Mouse (Mus musculus) spleen, postnatal 4 days (tissue): ENCODE measurements around the gene Gfap.

Experiments
- DNase-seq, 2 experiments: peaks; one replicate each; pipeline ENCODE4 v3.0.0; 2022; ENCODE audit warnings: low spot score in 2 of 2

The Gfap gene

DNA sequence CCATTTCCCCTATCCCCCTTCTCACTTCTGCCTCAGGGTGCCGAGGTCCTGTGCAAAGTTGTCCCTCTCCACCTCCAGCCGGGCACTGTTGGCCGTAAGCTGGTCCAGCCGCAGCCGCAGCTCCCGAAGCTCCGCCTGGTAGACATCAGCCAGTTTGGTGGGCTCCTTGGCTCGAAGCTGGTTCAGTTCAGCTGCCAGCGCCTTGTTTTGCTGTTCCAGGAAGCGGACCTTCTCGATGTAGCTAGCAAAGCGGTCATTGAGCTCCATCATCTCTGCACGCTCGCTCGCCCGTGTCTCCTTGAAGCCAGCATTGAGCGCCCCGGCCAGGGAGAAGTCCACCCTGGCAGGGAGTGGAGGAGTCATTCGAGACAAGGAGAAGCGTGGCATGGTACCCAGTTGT lies 4.1 kb downstream of the Gfap start:
- no peak for DNase-seq

DNA sequence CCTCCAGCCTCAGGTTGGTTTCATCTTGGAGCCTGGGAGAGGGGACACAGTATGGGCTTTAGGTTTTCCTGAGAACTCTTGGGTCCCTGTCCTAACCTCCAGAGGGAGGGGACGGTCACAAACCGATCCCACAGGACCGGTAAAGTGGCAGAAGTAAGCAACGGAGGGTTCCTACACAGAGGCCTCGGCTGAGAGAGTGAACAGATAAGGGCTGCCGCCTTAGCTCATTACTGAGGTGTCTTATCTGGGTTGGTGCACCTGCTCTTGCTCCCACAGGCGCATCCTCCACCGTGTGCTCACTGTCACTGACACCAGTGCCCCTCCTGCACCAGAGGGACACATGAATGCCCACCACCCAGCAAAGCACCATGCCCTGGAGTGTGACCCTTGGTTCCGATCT lies 4.9 kb downstream of the Gfap start:
- DNase-seq: peak; percentile 73 to 81

DNA sequence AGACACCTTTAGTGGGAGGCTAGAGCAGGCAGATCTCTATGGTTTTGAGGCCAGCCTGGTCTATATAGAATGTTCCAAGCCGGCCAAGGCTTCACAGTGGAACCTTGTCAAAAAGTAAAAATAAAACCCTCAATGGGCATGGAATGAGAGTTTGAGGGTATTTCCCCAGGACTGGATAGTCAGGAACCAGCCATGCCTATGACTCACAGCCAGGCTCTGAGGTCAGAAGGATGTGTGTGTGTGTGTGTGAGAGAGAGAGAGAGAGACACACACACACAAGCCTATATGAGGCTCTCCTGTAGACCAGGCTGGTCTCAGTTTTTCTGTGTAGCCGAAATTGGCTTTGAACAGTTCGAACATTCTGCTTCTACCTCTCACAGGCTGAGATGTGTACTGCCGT lies 6.0 kb downstream of the Gfap start:
- DNase-seq: no peak

DNA sequence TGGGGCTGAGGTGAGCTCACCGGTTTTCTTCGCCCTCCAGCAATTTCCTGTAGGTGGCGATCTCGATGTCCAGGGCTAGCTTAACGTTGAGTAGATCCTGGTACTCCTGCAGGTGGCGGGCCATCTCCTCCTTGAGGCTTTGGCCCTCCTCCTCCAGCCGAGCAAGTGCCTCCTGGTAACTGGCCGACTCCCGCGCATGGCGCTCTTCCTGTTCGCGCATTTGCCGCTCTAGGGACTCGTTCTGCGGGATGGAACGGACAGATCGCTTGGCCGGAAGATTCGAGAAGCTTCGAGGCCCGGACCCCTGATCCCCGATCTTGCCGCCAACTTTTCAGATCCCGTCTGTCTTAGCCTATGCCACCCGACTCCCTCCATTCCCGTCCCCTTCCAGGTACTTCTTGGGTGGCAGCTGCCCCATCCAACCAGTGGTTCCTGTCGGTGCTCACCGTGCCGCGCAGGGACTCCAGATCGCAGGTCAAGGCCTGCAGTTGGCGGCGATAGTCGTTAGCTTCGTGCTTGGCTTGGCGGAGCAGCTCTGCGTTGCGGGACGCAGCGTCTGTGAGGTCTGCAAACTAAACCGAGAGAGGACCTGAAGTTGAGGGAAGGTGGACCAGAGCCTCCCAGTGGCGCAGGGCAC lies 7.6 kb downstream of the Gfap start:
- DNase-seq: peak; percentile 85 to 88

DNA sequence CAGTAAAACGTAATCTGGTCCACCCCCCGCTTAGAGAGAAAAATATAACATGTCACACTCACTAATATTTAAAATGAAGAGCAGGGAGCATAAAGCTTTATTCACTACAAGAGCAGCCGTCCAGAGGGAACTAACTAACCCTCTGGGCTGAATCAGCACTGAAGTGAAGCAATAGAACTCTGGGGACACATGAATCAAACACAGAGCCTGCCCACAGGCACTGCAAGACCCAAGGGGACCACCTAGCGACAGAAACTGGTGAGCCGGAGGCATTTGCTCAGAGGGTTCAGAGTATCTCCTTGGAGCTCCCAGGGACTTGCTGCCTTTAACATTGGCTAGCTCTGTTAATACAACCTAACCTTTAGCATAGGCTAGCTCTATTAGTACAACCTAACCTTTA lies 10.6 kb downstream of the Gfap start:
- DNase-seq: no peak

DNA sequence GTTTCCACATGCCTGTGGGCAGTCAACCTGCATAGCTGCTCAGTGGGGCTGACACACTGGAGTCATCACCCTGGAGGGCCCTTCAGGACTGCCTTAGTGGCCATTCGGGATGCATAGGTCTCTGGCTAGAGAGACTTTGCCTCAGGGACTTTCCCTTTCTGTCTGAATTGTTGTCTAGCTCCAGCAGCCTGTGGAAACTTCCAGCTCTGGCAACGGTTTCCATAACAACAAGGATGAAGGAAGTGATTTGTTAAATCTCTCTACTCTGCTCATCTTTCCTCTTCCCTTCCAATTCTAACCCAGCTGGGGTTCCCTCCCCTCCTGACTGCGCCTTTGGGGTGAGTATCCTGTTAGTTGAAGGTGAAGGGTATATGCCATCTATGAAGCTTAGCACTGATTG lies 12.6 kb downstream of the Gfap start:
- no peak for DNase-seq

DNA sequence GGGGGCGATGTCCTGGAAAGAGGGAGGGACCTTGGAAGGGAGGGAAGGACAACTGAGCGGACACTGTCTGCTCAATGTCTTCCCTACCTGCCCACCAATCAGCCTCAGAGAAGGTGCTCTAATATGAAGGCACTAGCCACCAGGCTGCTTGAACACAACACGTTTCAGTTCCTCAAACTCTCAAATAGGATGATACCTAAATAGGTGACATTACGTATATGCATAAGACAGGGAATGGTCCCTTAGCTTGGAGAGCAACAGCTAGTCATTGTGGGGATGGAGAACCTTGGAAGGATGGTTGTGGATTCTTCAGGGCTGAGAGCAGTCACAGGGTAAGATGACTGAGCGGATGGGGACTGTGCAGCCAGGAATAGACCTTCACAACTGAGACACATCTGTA lies 13.3 kb downstream of the Gfap start:
- DNase-seq: no peak

DNA sequence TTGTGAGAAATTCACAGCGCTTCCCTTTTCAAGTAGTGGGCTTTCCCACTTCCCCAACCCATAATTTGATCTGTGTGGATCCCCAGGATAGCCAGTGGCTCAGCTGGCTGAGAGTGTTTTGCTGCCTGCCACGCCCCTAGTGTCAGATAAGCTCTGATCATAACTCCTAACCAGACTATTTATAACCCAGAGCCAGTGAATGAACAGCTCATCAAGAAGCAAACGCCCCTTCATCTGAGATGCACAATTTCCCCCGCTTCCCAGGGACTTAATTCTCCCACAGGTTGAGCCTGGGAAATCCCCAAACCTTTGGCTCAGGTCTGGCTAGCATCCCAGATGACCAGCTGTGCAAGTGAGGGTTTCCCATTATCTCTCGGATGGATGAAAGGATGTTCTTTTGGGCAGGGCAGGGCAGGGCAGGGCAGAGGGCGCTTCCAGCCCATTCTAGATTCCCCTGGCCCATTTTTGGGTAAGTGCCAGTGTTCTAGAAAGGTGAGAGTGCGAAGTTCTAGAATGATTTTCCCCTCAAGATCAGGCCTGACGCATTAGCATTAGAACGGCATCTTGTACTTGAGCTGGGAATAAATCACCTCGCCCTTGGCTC lies 16.0 kb downstream of the Gfap start, which contains the start of gene Fam187a:
Gene Fam187a, plus strand, starts transcription at position 554 of the 604 bp plus-strand sequence.
- DNase-seq: no peak

DNA sequence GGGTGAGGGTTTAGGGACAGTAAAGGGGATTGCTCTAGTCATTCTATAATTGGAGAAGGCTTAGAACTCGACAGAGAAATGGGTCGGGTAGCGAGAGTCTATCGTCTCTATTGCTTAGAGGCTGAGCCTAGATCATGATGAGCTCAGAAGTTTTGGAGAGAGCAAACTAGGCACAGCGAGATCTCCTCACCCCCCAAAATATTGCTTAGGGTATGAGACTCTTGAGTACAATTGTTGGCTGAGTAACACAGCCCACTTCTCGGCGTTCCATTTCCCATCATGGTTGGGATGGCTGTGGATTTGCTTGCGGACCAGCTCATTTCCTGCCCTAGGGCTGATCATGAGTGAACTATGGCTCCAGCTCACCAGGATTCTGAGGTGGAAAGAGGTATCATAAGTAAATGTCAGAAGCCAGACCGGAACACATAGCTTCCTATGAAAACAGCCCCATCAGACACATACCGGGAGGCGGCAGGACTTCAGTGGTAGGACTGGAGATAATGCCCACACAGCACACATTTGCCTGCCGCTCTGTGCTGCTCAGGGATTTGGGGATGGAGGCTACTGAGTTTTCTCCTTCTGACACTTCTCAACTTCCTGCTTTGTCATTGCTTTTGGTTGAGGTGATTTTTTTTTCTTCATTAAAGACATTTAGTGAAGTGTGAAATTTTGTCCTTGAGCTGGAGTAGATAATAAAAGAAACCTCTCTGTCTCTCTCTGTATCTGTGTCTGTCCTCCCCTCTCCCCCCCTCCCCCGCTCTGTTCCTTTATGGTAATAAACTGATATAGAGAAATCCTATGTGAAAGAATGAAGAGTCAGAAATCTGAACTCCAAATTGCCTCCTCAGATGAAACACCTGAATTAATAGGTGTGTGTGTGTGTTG lies 19.2 kb downstream of the Gfap start:
- DNase-seq: no peak

DNA sequence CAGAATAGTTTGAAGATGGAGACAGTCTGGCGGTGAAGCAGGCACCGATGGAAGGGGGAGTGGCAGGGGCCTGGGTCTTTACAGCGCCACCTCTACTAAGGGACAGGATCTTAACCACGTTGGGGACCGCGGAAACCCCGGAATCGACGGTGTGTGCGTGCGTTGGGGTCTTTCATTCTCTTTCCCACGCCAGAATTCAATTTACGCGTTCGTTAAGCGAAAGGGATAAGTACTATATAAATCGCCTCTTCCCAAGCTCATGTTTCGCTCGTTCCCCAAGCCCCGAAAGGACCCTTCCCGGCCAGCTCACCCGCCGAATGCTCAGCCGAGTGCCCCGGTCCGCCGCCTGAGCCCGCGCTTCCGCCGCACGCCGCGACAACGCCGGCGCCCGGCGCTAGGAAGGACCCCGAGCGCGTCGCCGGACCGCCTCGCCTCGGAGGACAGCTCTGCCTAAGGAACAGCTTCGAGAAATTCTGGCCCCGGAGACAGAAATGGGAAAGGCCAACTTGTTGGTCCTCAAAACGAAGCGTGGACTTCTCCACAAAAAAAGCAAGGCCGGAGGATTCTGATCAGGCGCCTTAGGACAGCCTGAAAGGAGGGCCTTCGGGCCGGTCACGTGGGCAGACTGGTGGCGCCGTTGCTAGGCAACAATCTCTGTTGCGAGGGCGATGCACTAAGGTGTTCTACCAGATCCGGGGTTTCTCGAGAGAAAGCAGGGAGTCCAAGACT lies 20.0 kb downstream of the Gfap start, which contains the start of the genes Eftud2 and Ccdc103:
Gene Eftud2, minus strand, starts transcription at position 401 of the 729 bp plus-strand sequence.
Gene Ccdc103, plus strand, starts transcription at position 620 of the 729 bp plus-strand sequence.
- peak; percentile 93 to 96 for DNase-seq

DNA sequence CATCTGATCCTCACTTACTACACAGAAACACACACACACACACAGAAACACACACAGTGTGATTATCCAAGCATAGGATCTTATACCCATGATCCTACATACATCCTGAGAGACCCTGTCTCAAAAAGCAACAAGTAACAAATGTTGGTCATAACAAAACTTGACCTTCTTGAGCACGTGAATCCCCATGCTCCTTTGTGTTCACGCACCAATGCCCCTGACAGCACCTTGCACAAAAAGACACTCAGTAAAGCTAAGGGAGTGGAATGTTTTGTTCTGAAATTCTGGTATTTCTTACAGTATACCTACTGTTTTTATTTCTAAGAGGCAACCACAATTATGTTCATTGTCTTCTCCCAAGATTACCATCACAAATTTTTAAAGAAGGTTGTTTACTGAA lies 21.2 kb downstream of the Gfap start:
- DNase-seq: no peak

DNA sequence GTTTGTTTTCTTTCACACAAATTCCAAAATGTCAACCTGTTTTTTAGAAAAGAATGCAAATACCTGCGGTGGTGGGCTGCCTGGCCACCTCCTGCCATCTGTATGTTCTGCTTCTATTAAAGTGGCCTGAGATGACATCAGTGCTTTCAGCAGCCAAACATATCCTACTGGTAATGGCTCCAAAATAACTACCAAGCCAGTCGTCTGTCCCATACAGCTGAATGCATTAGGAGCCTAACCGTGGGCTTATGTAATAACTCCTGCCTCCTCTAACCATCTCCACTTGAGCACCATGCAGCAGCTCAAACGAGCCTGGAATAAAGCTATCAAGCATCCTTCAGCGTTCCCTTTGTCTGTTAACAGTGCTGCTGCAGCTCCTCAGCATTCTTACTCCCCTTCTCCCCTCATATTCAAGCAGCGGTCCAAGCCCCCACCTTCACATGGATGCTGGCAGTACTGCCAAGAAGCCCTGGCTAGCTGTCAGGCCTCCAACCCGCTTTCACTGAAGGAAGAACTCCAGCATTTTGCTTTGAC lies 25.8 kb downstream of the Gfap start:
- no peak for DNase-seq

DNA sequence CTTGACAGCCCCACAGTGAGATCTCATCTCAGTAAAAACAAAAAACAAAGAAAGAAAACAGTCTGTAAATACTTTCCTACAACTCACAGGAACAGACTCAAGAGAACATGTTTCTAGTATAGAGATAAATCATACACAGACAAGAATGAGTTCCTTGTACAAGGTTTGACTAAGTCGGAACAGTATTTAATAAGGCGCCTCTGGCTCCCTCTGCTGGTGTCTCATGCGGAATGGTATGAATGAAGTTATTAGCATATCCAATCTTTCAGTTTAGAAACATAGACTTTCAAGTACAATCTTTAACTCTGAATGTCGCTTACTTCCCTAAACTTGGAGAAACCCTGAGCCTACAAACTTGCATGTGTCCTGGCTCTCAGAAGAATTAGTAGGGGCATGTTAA lies 36.4 kb downstream of the Gfap start:
- no peak for DNase-seq

DNA sequence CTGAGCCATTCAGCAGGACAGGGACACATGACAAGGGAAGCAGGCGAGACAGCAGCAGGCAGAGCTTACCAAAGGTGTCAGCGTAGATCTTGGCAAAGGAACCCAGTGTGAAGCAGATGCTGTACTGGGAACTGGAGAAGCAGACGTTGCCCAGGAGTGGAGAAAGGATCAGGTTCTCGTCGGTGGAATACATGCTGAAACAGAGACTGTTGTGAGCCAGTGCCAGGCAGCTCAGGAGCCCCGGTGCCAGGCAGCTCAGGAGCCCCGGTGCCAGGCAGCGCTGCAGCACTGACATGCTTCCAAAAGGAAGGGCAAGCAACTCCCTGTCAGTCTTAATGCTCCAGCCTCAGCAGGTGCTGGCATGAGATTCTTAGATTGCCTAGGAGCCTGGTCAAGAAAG lies 40.8 kb downstream of the Gfap start:
- DNase-seq: no peak

DNA sequence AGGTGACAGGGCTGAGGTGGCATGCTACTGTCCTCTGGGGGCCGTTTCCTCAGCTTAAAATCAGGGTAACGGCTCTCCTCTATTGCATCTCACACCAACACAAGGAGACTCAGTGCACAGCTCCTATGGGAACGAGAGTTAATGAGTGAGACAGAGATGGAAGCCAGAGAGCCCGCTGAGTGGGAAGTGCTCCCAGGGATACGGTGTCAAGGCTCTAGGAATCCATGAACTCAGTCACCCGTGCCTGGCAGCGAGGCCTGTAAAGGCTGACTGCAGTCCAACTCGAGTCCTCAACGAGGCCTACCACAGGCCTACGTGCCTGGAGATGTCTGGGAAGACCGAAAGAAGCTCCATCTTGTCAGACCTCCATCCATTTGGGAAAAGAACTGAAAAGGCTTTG lies 41.8 kb downstream of the Gfap start:
- no peak for DNase-seq

DNA sequence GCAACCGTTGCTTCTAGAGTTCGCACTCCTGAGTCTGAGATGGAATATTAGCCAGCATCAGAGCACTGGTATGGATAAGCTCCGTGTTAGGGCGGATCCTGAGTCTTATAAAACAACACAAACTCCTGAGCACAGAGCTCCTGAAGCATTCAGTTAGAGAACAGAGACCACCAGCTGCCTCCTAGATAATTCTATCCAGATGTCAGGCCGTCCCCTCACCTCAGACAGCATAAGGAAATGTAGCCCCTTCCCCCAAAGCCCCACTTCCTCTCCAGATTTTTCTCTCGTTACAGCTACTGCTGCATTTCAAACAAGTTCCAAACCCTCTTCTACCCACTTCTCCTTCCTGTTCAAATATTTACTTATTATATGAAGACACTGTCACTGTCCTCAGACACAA lies 44.8 kb downstream of the Gfap start:
- DNase-seq: no peak

DNA sequence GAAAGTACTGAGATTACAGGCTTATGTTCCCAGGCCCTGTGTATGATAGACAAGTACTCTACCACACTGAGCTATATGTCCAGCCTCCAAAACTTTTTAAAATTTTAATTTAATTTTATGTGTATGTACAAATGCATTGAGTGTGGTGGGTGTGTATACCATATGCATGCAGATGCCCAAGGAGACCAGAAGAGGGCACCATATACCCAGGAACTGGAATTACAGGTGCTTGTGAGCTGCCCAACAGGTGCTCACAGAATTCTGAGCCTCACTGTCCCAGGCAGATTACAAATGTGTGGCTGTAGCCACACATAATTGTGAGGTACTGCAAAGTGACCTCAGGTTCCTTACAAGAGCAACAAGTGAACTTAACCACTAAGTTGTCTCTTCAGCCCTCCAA lies 47.0 kb downstream of the Gfap start:
- no peak for DNase-seq

DNA sequence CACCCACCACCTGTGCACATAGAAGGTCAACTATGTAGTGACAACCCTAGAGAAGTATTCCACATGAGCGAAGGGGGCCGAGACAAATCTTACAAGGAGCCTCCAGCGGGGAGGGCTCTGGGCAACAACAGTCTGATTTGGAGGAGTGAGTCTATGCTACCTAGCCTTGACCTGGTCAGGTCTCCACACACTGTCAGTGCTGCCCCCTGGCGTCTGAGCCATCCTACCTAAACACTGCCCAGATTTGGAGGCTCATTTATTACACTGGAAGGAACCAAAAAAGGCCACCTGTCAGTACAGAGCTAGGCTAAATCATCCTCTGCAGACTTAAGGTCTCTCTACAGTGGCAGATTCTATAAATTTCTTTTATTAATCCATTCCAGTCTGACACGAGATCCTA lies 48.8 kb downstream of the Gfap start:
- peak; percentile 41 to 77 for DNase-seq

DNA sequence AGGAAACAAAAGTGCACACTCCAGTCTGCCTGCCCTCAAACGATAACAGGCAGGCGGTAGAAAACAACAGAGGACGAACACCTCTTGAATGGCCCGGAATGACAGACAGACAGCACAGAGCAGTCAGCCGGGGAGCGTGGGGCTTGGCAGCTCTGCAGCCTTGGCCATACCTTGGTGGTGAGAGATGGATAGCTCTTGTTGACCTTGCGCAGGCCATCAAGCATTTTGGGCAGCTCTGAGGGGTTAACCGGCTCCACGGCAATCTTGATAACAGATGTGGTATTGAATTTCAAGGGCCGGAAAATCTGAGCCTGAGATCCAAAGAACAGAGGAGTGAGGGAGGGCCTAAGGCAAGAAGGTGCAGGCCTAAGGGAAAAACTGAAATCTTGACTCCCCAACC lies 54.8 kb downstream of the Gfap start:
- no peak for DNase-seq

DNA sequence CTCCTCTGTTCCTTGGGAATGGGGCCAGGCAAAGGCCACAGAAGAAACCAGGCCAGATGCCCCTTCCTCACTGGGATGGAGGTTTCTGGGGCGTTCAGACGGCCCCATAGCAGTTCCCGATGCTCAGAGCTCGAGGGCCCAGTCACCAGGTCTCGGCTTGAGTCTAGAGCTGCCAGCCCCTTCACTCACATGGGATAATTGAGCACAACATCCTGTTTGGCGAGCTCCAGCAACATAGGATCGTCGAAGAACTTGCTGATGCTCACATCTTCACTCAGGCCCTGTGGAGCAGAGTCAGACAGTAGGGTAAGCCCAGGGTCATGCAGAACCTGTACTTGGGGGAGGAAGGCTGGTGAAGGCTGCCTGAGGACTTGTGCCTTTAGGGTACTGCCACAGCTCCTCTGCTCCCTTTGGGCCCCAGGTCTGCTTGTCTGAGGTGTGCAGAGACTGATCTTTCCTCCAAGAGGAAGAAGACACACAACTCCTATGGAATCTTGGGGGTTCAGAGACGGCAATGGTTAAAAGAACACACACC lies 62.0 kb downstream of the Gfap start:
- no peak for DNase-seq

DNA sequence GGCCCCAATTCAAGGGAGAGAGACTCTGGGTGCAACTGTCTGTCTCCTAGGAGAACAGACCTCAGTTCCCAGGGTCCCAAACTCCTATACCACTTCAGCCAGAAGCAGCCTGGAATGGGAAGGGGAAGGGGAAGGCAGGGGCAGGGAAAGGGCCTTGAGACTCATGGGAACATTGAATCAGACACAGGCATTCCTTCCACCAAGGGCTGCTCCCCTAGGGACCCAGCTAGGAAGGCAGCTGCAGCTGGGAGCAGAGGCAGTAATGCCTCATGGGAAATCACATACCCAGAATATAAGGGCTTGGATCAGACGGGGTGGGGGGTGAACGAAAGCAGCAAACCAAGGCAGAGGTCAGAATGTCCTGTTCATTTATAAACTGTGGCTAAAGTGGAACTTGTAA lies 62.6 kb downstream of the Gfap start:
- DNase-seq: no peak

DNA sequence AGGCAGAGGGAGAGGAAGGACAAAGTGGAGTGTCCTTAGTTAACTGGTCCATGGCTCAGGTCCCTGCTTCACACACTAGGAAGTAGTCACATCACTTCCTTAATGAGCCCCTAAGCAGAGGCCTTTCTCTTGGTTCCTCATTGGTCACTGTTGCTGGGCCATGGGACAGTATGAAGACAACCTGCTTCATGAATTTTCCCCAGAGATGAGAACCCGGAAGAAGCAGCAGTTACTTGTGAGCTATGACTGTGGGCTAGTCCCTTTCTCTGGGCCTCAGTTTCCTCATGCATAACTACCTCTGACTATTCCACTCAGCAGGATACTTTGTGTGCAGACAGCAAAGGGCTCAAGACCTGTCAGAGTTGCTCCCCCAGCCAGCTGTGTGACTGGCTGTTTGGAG lies 63.3 kb downstream of the Gfap start:
- DNase-seq: no peak
